Mouse (Mus musculus): ENCODE results near the gene Olfr938.

Gene Olfr938

DNA sequence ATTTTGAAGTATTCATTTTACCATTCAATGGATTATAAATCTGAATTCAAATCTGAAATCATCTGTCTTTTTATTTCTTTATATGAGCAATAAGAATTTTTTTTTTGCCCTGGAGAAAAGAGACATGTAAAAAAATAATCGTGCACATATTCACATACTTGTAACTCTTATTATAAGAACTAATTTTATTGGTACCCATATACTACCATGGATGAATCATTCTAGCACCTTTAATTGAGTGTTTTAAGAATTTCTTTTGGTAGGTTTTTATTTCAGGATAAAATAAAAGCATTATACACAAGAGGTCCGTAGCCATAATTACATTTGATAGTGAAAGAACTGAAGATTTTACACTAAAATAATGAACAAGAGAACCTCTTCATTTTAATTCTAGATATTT is at the start of gene Olfr938:
Olfr938 (minus strand) TSS at position 101 of the 400 bp plus-strand sequence.
- ATAC-seq (ENCODE audit: insufficient number of reproducible peaks, low FRiP score, low TSS enrichment): no peak

DNA sequence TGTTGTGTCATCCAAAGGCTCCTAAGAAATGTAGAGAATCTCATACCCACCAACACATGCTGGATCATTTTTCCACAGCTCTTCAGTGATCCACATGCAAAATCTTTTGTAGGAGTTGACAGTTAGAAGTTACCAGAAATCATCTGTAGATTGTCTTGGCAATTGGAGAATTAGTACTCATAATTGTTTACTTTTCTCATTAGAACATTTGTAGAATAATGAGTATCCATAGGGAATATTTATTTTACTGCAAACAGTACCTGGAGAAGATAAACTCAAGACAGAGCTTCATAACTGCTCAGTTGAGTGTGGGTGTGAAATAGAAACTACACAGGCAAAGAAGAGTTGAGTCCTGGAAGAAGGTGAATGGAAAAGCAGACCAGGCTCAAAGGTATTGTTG is 49.1 kb upstream of the Olfr938 start, which contains the start of gene Olfr27:
Olfr27 (plus strand) TSS at position 301 of the 400 bp plus-strand sequence.
- no peak for ATAC-seq (ENCODE audit: insufficient number of reproducible peaks, low FRiP score, low TSS enrichment)

DNA sequence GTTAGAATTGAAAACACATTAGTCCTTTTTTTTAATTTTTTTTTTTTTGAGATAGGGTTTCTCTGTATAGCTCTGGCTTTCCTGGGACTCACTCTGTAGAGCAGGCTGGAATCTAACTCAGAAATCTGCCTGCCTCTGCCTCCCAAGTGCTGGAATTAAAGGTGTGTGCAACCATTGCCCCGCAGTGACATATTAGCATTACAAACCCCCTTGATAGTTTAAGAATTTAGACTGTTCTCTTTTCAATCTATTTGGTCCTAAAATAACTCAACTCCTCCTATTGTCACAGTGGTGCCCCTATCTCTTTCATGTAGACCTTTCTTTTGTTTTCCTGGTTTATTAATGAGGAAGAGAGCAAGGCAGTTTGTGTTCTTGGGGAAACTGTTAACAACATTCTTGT is 48.6 kb upstream of the Olfr938 start:
- no peak for ATAC-seq (ENCODE audit: insufficient number of reproducible peaks, low FRiP score, low TSS enrichment)

DNA sequence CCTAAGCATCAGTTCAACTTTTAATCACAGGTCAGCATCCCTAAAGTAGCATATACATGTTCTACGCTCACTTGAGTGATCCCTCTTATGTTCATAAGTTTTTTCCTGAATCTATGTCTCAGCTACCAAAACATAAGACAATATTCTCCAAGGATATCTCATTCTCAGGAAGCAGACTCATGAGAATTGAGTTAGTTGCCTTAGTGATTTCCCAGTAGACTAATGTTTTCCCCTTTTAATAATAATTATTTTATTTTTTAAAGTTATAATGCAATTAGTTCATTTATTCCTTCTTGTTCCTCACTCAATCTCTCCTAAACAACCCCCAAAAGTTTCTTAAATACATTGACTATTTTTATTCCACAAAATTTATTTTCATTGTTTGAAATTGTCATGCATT is 13.8 kb downstream of the Olfr938 start, which contains the start of gene Olfr937:
Olfr937 (minus strand) TSS at position 101 of the 400 bp plus-strand sequence.
- ATAC-seq (ENCODE audit: insufficient number of reproducible peaks, low FRiP score, low TSS enrichment): no peak
